Mouse (Mus musculus): ENCODE data around the gene Sorl1.

Gene Sorl1

DNA sequence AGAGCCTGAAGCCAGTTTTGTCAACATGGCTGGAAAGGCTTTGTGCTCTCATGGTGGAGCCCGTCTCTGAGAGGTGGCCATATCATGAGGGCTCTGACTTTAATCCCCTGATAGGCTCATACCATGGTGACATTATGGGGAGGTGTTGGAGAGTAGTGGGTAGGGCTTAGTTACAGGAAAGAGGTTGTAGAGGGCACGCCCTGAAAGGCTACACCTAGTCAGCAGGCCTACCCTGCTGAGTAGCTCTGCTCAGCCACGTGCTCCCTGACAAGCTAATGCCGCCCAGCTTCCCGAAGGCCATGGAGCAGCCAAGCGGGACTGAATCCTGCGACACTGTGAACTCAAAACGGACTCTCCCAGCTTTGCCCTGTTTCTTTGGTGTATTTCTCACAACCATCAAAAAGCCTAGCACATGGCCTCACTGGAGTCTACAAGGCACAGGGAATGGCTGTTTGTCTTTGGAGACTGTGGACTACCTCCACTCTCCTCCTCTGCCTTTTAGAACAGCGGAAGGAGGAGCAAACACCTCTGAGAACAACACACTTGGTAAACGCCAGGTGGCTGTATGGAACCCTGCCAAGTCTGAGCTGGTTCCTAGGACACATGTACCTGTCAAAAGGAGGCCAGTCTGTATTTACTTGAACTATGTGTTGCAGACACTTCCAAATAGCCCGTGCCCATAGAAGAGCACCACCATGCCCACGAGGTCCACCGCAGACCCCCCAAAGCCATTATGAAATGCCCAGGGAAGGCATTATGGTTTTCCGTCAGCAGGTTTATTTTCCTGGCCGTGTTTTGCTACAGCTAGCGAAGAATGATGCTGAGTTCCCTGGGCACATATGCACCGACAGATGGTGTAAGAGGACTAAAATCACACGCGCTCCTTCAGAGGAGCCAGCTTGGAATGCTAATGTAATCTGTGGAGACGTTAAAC lies 69.5 kb downstream of the Sorl1 start:
- in situ Hi-C loops (cut with MboI, MseI), result no loop called here

DNA sequence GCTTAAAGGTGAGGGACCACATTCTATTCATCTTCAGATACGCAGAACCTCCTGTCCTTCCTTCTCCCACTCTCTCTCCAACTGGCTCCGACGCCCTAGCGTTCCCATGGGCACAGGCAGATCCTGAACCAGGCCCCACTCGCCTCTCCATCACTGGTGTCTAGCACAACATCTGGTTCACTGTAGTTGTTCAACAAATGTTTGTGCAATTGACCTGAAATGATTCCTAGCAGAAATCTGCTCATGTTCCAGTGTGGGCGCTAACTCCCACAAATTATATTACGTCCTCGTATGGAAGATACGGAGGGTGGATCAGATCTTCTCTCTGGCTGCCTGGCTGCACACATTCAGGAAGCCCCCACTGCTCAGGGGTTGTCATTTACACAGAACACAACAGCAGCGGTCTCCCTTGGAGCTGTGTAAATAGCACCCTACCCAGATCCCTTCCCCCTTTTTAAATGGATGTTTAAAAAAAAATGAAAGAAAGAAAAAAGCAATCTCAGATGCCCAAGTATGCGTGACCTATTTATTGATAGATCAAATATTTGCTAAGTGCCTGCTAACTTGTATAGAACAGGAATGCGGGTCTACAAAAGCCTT lies 70.4 kb downstream of the Sorl1 start:
- in situ Hi-C loops (cut with MboI, MseI), result no loop called here

DNA sequence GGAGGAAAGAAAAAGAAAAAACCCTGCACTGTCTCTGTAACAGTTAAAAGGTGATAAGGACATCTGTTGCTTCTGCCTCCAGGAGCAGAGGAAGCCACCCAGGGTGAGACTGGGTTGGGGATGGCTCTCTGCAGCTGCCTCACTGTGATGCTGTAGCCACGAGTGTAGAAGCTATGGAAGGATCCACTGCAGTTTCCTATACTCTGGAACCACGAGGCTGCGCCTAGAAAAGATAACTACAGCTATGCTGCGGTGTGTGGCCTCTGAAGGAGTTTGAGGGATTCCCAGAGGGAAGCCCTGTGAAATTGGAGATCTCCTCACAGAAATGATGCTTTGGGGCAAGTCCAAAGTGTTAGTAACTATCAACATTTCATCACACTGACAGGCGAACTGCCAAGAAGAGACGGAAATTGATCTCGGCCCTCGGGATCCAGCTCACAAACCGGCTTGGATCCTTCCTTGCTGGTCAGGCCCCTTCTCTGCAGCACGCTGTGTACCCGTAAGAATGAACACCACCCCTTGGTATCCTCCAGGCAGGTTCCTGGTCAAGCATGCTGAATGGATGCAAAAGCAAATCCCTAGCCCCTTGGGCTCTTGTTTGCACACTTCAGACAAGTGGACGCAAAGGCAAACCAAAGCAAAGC lies 71.3 kb downstream of the Sorl1 start:
- in situ Hi-C loops (cut with MboI, MseI), result no loop called here

DNA sequence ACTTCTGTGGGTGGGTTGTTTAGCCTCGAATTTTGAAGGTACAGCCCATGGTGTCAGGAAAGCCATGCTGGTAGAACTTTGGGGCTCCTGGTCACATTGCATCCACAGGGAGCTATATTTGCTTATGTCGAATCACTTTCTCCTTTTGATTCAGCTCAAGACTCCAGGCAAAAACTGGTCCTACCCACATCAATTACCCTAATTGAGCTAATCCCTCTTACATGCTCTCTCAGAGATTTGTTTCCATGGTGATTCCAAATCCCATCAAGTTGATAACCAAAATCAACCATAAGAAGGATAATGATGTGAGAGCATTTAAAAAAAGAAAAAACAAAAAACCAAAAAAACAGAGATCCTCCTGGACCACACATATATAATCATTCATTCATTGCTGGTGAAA lies 75.6 kb downstream of the Sorl1 start:
- in situ Hi-C loops (cut with MboI, MseI), result no loop called here

DNA sequence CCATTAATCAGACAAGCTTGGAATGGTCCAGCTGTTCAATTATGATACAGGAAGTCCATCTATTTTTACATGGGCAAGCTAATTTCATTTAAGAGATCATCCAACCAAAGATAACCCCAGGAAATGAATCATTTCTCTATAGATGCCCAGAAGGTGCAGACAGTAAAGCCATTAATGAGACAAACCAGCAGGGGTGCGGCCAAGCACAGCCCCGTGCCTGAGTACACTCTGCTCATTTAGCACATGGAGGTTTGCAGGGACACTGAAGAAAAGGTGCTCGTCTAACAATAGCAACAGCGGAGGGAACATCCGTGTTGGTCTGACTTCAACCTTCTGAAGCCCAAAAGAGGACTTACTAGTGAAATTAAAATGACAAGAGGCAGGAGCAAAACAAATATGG lies 76.3 kb downstream of the Sorl1 start:
- in situ Hi-C loops (cut with MboI, MseI), result no loop called here

DNA sequence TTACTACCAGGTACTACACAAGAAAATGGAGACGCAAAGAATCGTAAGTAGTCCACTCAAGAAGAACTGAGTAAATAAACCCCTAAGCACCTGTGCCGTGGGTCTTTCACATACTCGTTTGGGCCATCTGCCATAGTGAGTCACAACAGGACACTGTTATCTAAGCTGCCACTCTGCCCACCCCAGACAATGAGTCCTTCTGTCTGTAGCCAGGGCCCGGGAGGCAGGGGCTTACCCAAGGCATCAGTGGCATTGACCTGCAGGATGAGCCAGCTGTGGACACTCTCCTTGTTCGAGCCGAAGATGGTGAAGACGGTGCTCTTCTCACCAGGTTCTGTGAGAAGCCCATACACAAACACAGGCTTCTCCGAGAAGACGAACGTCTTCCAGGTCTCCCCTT lies 77.8 kb downstream of the Sorl1 start:
- in situ Hi-C loops (cut with MboI, MseI), result no loop called here

DNA sequence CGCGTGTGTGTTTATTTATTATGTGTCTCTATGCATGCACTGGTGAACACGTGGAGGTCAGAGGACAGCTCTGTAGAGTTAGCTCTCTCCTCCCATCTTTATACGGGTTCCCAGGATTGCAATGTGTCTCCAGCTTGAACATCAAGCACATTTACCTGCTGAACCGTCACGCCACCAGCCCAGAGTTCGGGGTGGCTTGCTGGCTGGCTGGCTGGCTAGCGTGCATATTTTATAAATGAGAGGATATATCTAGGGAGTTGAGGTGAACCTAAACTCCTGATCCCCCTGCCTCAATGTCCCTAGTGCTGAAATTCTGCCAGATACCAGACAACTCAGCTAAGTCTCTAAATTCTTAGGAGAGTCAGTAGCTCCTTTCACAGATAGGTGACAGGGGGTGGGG lies 79.4 kb downstream of the Sorl1 start:
- in situ Hi-C loops (cut with MboI, MseI), result no loop called here

DNA sequence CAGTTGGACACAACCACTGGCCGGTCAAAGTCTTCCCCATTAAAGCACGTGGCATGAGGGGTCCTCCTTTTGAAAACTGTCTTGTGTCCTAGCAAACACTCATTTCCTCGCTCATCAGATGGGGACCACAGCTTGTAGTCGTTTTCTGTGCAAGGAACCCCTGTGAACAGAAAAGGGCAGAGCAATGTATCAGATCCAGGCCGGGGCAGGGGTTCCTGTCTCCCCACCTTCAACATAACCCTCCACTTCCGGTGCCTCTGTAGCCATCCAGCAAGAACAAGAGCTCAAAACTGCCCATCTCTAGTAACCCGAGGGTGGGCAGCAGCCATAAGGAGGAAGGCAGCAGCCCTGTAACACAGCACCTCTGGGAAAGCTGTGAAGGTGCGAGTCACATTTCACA lies 80.2 kb downstream of the Sorl1 start:
- in situ Hi-C loops (cut with MboI, MseI), result no loop called here

DNA sequence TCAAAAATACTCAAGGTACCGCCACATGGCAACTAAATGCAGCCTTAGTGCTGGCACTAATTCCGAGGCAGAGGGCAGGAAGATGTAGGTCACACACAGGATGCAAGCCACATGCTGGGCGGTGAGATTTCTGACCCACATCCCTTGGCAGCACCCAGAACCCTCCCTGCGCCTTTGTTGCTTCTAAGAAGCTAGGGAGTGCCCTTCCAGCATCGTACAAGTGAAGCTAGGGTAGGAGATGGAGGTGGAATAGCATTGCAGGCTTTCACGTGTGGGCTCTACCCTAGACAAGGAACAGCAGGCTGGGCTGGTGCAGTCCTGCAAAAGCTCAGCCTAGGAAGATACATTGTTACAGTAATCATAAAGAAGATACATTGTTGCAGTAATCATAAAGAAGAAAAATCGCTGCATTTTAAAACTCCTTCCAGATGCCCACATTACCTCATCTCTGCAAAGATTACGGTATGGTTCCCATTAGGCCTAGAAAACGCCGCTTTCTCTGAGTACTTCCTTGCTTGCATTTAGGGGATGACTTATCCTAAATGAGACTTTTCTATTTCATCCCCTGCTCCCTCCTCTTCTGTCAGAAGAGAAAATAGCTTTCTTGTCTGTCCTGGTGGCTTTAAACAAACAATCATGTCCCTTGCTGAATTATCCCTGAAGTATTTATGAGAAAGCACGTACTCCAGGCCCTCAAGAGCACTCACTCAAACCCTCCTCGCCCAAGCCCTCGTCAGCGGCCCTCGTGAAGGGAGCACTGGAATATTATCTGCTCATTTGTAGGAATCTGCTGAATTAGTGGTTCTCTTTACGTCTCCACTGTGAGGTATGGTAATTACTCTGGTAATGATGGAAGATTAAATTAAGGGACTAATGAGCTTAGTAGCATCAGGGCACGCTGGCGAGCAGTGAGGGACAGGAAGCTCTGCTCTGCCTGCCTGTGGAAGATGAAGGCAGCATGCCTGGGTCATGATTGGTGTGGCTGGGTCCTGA lies 84.8 kb downstream of the Sorl1 start:
- in situ Hi-C loops (cut with MboI, MseI), result no loop called here

DNA sequence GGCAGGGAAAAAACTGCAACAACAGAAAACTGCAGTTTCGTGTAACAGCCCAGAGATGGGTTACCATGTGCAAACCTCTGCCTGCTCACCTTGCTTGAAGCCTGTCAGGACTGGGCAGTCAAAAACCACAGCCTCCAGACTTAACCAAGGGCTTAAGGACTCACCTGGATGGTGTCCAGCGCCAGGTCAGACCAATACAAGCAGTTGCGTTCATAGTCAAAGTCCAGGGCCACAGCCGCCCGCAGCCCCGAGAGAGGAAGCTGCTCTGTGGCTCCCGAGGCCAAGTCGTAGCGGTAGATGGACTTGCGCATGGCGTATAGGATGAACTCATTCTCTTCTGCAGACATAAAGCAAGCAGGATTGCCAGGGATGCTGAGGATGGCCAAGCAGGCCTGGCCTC lies 87.2 kb downstream of the Sorl1 start:
- in situ Hi-C loops (cut with MboI, MseI), result no loop called here

DNA sequence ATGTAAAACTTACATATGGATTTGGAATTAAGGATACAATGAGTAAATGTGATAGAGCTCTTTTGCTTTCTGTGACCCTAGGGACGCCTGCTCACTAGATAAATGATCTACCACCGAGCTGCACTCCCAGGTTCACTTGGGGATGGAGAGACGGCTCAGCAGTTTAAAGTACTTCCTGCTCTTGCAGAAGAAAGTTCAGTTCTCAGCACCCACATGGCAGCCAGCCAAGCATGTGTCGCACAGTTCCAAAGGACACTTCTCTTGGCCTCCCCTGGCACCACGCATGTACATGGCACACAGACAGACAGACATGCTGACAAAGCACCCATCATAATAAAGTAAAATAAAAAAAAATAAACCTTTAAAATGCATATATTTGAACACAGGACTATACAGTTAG lies 88.1 kb downstream of the Sorl1 start:
- in situ Hi-C loops (cut with MboI, MseI), result no loop called here

DNA sequence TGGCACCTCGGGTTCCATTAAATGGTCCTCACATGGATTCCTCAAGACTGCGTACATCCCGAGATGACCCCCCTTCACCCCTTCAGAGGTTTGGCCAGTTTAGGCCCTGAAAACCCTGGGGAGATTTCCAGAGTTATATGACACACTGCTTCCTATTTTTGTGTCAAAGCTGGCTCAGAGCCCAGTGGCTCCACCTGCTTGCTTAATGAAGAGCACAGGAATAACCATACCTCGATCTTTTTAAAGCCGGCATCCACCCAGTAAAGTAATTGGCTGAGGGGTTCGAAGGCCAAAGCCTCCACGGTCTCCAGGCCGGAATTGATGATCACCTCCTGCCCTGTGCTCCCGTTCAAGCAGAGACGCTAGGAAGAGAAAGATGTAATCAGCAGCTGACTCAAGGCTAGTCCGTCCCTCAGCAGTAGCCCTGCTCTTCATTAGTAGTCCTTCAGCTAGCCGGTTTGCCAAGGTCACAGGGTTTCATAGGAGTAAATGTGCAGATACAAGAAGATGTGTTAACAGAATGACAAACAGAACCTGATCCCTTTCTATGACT lies 88.8 kb downstream of the Sorl1 start:
- in situ Hi-C loops (cut with MboI, MseI), result no loop called here

DNA sequence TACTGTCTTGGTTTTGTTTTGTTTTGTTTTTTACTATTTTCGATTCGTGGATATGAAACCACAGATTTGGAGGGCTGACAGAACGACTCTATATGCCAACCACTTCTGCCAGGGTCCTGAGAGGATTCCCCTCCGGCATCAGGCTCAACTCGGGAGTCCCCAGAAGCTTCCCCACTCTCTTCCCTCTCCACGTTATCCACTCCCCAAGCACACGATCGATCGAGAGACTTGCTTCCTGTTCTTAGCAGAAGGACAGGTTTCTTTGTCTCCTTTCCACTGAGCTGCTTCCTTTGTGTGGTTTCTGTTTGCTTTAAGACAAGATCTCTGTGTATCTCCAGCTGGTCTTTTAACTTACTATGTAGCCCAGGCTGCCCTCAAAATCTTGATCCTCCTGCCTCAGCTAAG lies 90.0 kb downstream of the Sorl1 start:
- in situ Hi-C loops (cut with MboI, MseI), result no loop called here

DNA sequence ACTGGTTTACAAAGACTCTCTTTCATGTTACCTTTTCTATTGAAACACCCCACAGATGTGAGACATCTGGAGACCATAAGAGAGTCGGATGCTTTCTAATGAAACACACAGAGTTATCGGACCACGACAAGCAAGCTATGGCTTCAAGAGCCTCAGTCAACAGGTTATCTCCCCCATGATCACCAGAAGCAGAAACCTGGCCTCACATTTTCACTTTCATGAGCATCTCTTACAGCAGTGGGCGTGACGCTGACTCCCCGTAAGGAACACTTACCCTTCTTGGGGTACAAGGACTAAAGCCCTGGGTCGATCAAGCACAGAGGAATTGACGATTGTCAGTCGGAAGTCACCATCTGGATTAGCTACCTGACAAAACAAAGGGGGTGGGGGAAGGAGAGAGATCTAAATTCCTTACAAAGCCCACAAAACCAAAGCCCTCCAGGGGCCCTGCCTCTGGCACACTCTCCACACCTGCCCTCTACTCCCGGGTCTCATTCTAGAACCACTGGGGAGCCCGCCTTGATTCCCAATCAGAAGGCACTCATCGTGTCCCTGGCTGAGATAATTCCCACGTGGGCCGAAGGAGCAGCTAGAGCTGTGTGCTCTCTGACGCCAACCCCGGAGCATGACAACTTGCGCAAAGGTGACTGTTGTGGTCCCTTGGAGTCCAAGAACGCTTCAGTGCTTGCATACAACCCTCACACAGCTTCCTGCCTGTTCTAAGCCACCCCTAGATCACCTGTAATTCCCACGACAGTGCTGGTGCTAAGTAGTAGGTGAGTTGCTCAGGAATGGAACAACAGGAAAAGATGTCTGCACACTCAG lies 90.6 kb downstream of the Sorl1 start:
- in situ Hi-C loops (cut with MboI, MseI), result no loop called here

DNA sequence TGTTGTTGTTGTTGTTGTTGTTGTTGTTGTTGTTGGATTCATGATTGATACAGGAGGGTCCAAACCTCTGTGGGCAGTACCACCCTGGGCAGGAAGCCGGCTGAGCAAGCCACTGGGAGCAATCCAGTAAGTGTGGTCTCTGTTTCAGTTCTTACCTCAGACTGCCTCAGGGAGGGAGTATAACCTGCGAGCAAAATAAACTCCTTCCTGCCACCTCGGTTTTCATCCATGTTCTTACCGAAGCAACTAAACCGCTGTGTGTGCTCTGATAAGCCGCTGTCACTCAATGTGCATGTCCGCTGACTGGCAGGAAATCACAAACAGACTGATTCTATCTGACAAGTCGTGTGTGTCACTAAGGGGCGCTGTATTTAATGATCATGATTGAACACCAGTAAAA lies 91.7 kb downstream of the Sorl1 start:
- in situ Hi-C loops (cut with MboI, MseI), result no loop called here

DNA sequence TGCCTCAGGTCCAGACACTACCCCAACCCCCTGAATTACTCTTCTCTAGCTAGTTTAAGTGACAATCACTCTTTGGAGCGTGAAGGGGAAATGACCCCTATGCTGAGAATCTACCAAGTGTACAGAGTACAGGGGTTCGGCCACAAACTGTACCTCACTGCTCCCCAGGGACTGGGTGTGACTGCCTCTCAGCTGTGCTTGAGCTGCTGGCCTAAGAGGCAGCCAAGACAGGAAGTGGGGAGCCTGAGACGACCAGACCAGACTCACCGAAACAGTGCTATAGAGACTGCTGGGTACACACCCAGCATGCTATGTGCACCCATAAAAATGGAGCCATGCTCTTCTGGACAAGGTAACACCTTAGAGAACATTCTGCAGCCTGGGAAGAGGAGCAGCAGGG lies 95.3 kb downstream of the Sorl1 start:
- in situ Hi-C loops (cut with MboI, MseI), result no loop called here

DNA sequence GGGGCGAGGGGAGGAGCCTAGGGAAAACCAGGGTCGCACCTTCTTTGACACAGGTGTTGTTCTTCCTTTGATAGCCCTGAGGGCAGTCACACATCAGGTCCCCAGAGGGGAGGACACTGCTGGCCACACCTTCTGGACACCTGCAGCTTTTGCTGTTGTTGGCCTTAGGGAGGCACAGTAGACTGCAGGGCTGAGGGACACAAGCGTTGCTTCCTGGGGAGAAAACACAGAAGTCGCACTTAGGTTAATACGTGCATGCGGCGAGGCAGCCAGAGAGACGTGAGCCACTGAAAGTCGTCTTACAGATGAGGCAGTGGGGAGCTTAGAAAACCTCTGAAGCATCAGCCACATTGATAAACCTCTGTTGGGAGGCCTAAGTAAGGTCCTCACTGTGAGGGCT lies 99.8 kb downstream of the Sorl1 start:
- in situ Hi-C loops (cut with MboI, MseI), result no loop called here

DNA sequence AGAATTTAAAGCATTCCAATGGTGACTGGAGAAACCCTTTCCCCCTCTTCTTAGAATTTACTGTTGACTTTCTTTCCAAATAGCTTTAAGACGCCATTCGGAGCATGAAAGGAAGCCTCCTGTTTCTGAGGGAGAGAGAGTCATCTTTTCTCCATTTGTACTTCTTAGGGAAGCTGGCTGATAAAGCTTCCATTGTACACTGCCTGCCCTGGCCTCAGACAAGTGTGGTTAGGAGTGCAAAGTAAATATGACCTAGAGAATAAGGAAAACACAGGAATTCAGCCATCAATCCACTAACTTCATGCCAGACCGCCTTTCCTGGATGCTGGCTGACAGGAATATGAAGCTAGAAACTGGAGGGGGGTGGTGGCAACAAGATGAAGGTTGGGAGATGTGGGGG lies 100.7 kb downstream of the Sorl1 start:
- in situ Hi-C loops (cut with MboI, MseI), result no loop called here

DNA sequence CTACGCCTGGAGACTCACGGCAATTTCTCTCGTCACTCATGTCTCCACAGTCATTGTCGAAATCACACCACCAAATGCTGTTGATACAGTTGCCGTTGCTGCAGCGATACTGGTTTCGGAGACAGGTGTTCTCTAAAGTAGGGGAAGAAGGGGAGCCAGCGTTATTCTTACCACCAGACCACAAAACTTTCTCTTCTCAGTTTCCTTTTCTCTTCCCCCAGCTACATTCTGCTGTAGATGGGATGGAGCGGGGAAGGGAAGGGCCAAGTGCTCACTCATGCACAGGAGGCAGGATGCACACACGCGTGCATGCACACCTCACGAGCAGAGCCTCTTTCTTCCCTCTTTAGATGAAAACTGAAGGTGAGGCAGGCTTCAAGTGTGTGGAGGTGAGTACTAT lies 101.8 kb downstream of the Sorl1 start:
- in situ Hi-C loops (cut with MboI, MseI), result no loop called here

DNA sequence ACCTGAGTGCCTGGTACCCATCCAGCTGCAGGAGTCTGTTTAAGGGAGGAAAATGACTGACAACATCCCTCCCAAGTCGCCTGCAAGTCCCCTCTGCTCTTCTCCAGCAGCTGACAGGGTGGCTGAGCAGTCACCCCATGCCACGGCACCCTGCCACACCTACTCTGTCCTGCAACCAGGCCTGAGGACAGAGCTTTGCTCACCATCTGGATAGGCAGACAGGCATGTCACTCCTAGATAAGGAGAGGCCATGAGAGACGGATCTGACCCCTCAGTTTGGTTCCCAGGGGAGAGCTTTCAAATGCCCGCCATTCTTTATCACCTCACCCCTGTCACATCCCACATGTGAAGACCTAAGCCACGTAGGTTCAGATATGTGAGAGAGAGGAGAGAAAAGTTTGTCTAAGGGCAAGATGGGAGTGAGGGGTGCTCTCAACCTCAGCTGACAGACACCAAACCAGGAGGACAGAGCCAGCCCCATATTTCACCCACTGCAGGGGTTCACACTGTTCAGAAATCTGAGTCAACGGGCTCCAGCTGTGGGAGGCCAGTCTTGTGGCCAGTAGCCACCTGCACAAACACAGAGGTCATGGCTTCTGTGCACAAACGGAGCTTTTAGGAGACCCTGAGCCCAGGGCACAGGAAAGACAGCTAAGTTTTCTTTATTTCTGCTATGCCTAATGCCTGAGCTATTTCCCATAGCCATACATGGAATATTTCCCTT lies 104.6 kb downstream of the Sorl1 start:
- in situ Hi-C loops (cut with MboI, MseI), result no loop called here

All from T-helper 2 cell (primary cell).